Mouse (Mus musculus) hindbrain, embryonic 11.5 days (tissue): ENCODE measurements around the gene Nat8f1. TPM values are rescaled to one million over a fixed set of nuclear protein-coding genes. Genes with fewer than 3 reads are reported as not detected.
"Not testable (repeated sequence)": the region's sequence is repeated elsewhere in the genome, so short reads cannot be mapped to it uniquely, and the experiment has no call there.

ENCODE experiments used
- ATAC-seq: fragments of 200-750 bp; cut with Nextera tagmentation; 2 replicates; pipeline ENCODE4 v1.8.0; 2017; ENCODE audit warnings: mild to moderate bottlenecking, moderate TSS enrichment, moderate library complexity; ENCODE audit not compliant: low FRiP score
- DNase-seq: peaks from one replicate; pipeline ENCODE4 v3.0.0-alpha.2; 2015; ENCODE audit warnings: low spot score
- H3K27ac ChIP-seq: fragments of 300-500 bp; sonication (generic); 2 replicates; pipeline ENCODE4 v1.5.1; 2014; ENCODE audit warnings: mild to moderate bottlenecking, low read depth, low read length
- H3K27me3 ChIP-seq: fragments of 300-500 bp; sonication (generic); 2 replicates; pipeline ENCODE4 v1.6.1; 2014; ENCODE audit warnings: mild to moderate bottlenecking, low read length, moderate library complexity, mixed read lengths; ENCODE audit not compliant: control insufficient read depth, insufficient read depth
- H3K36me3 ChIP-seq: fragments of 300-500 bp; sonication (generic); 2 replicates; pipeline ENCODE4 v1.6.1; 2014; ENCODE audit warnings: mild to moderate bottlenecking, low read length, moderate library complexity, mixed read lengths; ENCODE audit not compliant: control insufficient read depth, insufficient read depth
- H3K4me1 ChIP-seq: fragments of 300-500 bp; sonication (generic); replicated peaks from 2 replicates; pipeline ENCODE4 v1.6.1; 2014; ENCODE audit warnings: low read length, mixed read lengths; ENCODE audit not compliant: control insufficient read depth, insufficient read depth
- H3K4me2 ChIP-seq: fragments of 300-500 bp; sonication (generic); replicated peaks from 2 replicates; pipeline ENCODE4 v1.6.1; 2014; ENCODE audit warnings: mild to moderate bottlenecking, low read depth, low read length
- H3K4me3 ChIP-seq: fragments of 300-500 bp; sonication (generic); 2 replicates; pipeline ENCODE4 v1.5.1; 2014; ENCODE audit warnings: low read depth, low read length
- H3K9ac ChIP-seq: fragments of 300-500 bp; sonication (generic); 2 replicates; pipeline ENCODE4 v1.6.1; 2014; ENCODE audit warnings: low read depth, low read length
- H3K9me3 ChIP-seq: fragments of 300-500 bp; sonication (generic); 2 replicates; pipeline ENCODE4 v1.6.1; 2016; ENCODE audit warnings: low read length; ENCODE audit not compliant: control insufficient read depth
- WGBS: fragments of 180-500 bp; shearing (Covaris S2); extraction: QIAGEN DNeasy Blood & Tissue Kit; methylation state at CpG from one replicate; pipeline ENCODE4 v1.1.7; 2014; 5-methylcytosine and 5-hydroxymethylcytosine counted together
- polyA plus RNA-seq: library from polyadenylated mRNA; unstranded; fragments of >200 nt; fragmentation: Nextera tagmentation; extraction: Ambion mirVana; gene quantifications from 2 replicates; pipeline ENCODE4 v1.2.1, GENCODE M21; 2014

Gene Nat8f1
- polyA plus RNA-seq, 1 experiment from 2014 or later, result 6.5 TPM

DNA sequence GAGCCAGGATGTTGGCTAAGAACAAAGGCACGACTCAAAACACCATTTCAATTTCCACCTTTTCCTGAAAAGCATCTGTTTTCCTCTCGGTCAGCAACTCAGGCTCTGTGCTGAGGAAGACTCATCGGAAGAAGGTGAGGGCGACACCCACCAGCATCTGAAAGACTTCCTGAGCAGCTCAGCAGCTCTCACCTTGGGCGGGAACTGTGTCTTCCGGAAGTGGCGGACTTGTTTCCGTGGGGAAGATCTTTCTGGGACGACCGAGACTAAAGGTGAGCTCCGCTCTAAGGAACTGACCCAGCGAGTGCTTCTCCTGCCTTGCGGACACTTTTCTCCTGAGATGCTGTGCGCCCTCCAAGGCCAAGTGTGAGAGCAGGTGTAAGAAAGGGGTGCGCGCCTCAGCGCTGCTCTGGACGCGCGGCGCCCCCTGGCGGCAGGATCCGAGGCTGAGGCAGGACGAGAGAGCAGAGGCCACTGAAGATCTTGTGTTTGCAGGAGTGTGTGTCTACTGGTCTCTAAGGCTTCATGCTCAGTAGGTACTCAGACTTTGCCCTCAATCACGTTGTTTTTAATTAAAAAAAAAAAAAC, 20.3 kb downstream of the Nat8f1 start:
- not testable (repeated sequence) for ATAC-seq, H3K4me2 ChIP-seq, H3K36me3 ChIP-seq, DNase-seq, H3K9ac ChIP-seq, H3K27ac ChIP-seq, H3K9me3 ChIP-seq, H3K27me3 ChIP-seq, H3K4me3 ChIP-seq, H3K4me1 ChIP-seq
- WGBS, result 69% methylated on average over 25 of the region's 25 CpGs

DNA sequence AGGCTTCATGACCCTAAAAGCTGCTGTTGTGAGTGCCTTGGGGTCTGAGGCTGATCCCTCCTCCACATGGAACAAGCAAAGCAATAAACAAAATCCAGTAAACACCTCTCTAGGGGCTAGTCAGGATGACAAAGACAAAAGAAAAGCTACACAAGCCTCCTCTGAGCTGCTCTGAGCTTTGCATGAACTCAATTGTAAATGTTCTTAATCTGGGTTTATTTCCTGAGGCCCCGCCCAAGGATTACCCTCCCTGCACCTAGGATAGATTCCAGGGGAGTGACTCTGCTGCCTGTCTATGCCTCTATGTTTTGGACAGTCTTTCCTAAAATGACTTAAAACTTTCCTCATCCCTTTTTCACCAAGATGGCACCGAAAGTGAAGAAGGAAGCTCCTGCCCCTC, 26.5 kb downstream of the Nat8f1 start:
- H3K27me3 ChIP-seq, result no peaks in the 10 kb centered on the region
- no peak for DNase-seq
- H3K9me3 ChIP-seq, result no peaks in the 10 kb centered on the region
- no peak overlapping the region for H3K27ac ChIP-seq
- 97% methylated on average over 2 of the region's 2 CpGs for whole genome bisulfite sequencing
- H3K4me1 ChIP-seq, result no peaks in the 10 kb centered on the region
- ATAC-seq, result no peak
- no peak overlapping the region for H3K4me3 ChIP-seq
- no peak overlapping the region for H3K9ac ChIP-seq
- no peaks in the 10 kb centered on the region for H3K36me3 ChIP-seq
- H3K4me2 ChIP-seq, result no peak overlapping the region

- DNase-seq, result no peak
- H3K36me3 ChIP-seq, result no peaks in the 10 kb centered on the region
- WGBS, result 93% methylated on average over 1 of the region's 1 CpGs
- H3K9me3 ChIP-seq, result no peaks in the 10 kb centered on the region
- H3K4me2 ChIP-seq, result no peak overlapping the region
- no peak for ATAC-seq
- no peaks in the 10 kb centered on the region for H3K4me1 ChIP-seq
- no peak overlapping the region for H3K9ac ChIP-seq
- H3K4me3 ChIP-seq, result no peak overlapping the region
- H3K27ac ChIP-seq, result no peak overlapping the region
- H3K27me3 ChIP-seq, result no peaks in the 10 kb centered on the region
These were observed 31.2 kb downstream of the Nat8f1 start for GRCm38 (mm10) chr6:85884311-85884710.

GRCm38 (mm10) chr6:85883246-85883645, 32.2 kb downstream of the Nat8f1 start:
- H3K9ac ChIP-seq, H3K27me3 ChIP-seq, DNase-seq, H3K4me1 ChIP-seq, H3K9me3 ChIP-seq, ATAC-seq, H3K27ac ChIP-seq, H3K4me2 ChIP-seq, H3K36me3 ChIP-seq, H3K4me3 ChIP-seq: not testable (repeated sequence)
- WGBS, result 92% methylated on average over 9 of the region's 9 CpGs

- H3K36me3 ChIP-seq, H3K27ac ChIP-seq, H3K9me3 ChIP-seq, H3K4me2 ChIP-seq, H3K9ac ChIP-seq, H3K4me3 ChIP-seq, ATAC-seq, H3K4me1 ChIP-seq, H3K27me3 ChIP-seq, DNase-seq: not testable (repeated sequence)
- WGBS, result 86% methylated on average over 5 of the region's 5 CpGs
These were observed 46.5 kb downstream of the Nat8f1 start, which contains the start of gene Nat8f2 for GRCm38 (mm10) chr6:85869006-85869405. TSS of gene Nat8f2 (minus strand) at chr6:85869158.

- no peak for ATAC-seq
- WGBS, result 78% methylated on average over 8 of the region's 8 CpGs
- H3K36me3 ChIP-seq, result no peaks in the 10 kb centered on the region
These were observed 47.5 kb downstream of the Nat8f1 start for GRCm38 (mm10) chr6:85867726-85868690.

GRCm38 (mm10) chr6:85866995-85867394, 48.5 kb downstream of the Nat8f1 start:
- H3K9me3 ChIP-seq, H3K4me2 ChIP-seq, H3K4me1 ChIP-seq, H3K9ac ChIP-seq, ATAC-seq, H3K27ac ChIP-seq, H3K4me3 ChIP-seq, H3K27me3 ChIP-seq, DNase-seq, H3K36me3 ChIP-seq: not testable (repeated sequence)
- WGBS, result 58% methylated on average over 1 of the region's 1 CpGs

More at GRCm38 (mm10) chr6:85867726-85868690, 47.5 kb downstream of the Nat8f1 start:
- Histone ChIP-seq H3K4me2 (no peak overlapping the region), H3K4me3 (no peak overlapping the region), H3K9me3 (no peaks in the 10 kb centered on the region), H3K27me3 (no peaks in the 10 kb centered on the region), H3K27ac (no peak overlapping the region), H3K9ac (no peak overlapping the region), H3K4me1 (no peaks in the 10 kb centered on the region)
- no peak for DNase-seq

DNA sequence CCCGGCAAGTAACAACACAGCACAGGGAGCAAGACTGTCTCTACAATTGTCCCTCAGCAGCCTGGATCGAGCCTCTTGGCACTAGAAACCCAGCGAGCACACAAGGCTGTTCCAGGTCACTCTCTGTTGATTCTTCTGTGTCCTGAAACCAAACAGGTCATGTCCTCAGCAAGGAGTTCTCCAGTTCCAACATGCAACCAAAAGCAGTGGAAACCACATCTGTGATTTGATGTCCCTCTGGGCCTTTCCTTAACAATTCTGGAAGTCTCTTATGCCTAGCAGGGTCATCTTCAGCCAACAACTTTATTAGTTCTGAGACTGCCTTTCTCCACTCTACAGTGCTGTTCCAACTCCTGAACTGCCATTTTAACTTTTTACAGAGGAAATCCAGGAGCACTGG, 49.3 kb downstream of the Nat8f1 start:
- H3K27me3 ChIP-seq, H3K9ac ChIP-seq, H3K4me3 ChIP-seq, H3K36me3 ChIP-seq, DNase-seq, H3K4me2 ChIP-seq, ATAC-seq, H3K4me1 ChIP-seq, H3K27ac ChIP-seq, H3K9me3 ChIP-seq: not testable (repeated sequence)
- 89% methylated on average over 3 of the region's 3 CpGs for WGBS
